Mouse (Mus musculus): ENCODE measurements around the gene Nol6.

Gene Nol6

DNA sequence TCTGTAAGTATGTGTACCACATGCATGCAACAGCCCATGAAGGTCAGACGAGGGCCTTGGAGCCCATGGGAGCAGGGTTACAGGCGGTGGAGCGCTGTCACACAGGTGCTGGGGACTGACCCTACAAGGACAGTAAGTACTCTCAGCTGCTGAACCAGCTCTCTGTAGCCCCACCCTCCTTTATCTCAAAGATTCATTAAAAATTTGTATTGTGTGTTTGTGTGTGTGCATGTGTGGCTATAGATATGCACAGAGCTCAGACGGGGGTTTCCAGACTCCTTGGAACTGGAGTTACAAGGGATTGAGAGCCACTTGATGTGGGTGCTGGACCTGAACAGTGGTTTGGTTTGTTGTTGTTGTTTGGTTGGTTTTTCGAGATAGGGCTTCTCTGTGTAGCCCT is 42.5 kb downstream of the Nol6 start:
- H3K27me3 ChIP-seq (ENCODE audit: control insufficient read depth, insufficient read depth, low read length, poor library complexity, severe bottlenecking) = no peaks in the 10 kb centered on the region
- no peak for DNase-seq (ENCODE audit: low read depth, low spot score)
- no peaks in the 10 kb centered on the region for H3K36me3 ChIP-seq (ENCODE audit: control insufficient read depth, insufficient read depth, low read length, poor library complexity, severe bottlenecking)

DNA sequence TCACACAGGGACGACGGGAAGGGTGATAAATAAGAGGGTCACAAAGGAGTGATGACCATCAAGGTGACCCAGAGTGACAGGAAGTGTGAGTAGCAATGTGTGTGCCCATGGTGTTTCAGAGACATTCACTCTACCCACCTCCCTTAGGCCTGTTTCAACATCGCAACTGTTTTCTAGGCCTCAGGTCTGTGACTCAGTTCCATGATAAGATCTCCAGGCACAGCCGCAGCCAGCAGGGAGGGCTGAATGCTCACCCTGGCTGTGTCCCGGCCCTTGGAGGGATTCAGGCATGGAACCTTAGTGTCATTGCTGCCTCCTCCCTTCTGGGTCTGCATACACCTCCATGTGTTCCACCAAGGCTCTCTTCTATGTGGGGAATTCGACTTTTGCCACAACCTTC is 45.5 kb downstream of the Nol6 start:
- Histone ChIP-seq H3K36me3 (ENCODE audit: control insufficient read depth, insufficient read depth, low read length, poor library complexity, severe bottlenecking) (no peaks in the 10 kb centered on the region), H3K27me3 (ENCODE audit: control insufficient read depth, insufficient read depth, low read length, poor library complexity, severe bottlenecking) (no peaks in the 10 kb centered on the region)
- DNase-seq (ENCODE audit: low read depth, low spot score) = no peak

GRCm38 (mm10) chr4:41074461-41074860 is 49.8 kb downstream of the Nol6 start:
- no peaks in the 10 kb centered on the region for H3K36me3 ChIP-seq (ENCODE audit: control insufficient read depth, insufficient read depth, low read length, poor library complexity, severe bottlenecking)
- no peak for DNase-seq (ENCODE audit: low read depth, low spot score)
- no peaks in the 10 kb centered on the region; the same call in 1 of the 2 replicates for H3K27me3 ChIP-seq (ENCODE audit: control insufficient read depth, insufficient read depth, low read length, poor library complexity, severe bottlenecking)

GRCm38 (mm10) chr4:41073008-41073817 is 51.0 kb downstream of the Nol6 start:
- Histone ChIP-seq H3K36me3 (ENCODE audit: control insufficient read depth, insufficient read depth, low read length, poor library complexity, severe bottlenecking) (no peaks in the 10 kb centered on the region), H3K27me3 (ENCODE audit: control insufficient read depth, insufficient read depth, low read length, poor library complexity, severe bottlenecking) (no peaks in the 10 kb centered on the region; the same call in 1 of the 2 replicates)
- peak; percentile 7 for DNase-seq (ENCODE audit: low read depth, low spot score)

DNA sequence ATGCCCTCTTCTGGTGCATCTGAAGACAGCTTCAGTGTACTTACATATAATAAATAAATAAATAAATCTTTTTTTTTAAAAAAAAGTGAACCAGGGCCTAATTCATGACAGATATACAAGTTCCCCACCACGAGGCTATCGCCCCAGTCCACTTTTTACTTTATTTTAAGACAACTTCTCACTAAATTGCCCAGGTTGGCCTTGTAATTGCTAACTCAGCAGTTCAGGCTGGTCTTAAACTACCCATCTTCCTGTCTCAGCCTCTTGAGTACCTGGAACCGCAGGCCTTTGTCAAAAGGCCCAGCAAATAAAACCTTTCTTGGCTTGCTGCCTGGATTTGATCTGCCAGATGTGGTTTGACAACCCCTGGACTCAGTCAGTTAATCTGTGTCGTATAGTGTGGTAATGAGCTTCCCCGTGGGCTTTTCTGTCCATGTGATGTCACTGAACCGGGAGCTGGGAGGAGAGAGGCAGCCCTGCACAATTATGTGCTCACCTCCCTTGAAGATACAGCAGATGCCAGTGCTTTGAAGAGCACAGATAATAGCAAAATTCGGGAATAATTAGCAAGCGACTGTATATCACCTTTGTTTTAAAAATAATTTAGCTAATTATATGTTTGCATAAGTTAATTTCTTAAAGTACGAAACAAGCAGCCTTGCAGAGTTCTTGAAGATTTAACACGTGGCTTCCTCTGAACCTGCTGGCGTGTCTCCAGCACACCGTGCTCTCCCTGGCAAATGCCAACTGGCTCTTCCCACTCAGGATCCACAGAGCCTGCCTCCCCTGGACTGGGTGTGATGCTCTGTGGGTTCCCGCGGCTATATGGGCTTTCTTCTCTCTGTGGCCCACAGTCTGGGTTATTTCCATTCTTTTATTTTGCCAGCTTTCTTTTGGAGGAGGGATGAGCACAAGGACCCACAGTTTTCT is 52.5 kb downstream of the Nol6 start:
- no peak for DNase-seq (ENCODE audit: low read depth, low spot score)
- no peaks in the 10 kb centered on the region; the same call in 1 of the 2 replicates for H3K27me3 ChIP-seq (ENCODE audit: control insufficient read depth, insufficient read depth, low read length, poor library complexity, severe bottlenecking)
- H3K36me3 ChIP-seq (ENCODE audit: control insufficient read depth, insufficient read depth, low read length, poor library complexity, severe bottlenecking) = no peaks in the 10 kb centered on the region

GRCm38 (mm10) chr4:41065196-41065595 is 59.1 kb downstream of the Nol6 start:
- DNase-seq (ENCODE audit: low read depth, low spot score) = no peak
- H3K27me3 ChIP-seq (ENCODE audit: control insufficient read depth, insufficient read depth, low read length, poor library complexity, severe bottlenecking) = no peaks in the 10 kb centered on the region; the same call in 1 of the 2 replicates
- no peaks in the 10 kb centered on the region for H3K36me3 ChIP-seq (ENCODE audit: control insufficient read depth, insufficient read depth, low read length, poor library complexity, severe bottlenecking)
